Mouse (Mus musculus) bone marrow, adult 2 months (tissue): ENCODE data around the gene Otulin.

ENCODE experiments used
- CTCF ChIP-seq: fragments of 200-500 bp; IDR thresholded peaks from 2 replicates; pipeline ENCODE4 v1.5.1; 2011; ENCODE audit warnings: low read length, control low read depth; ENCODE audit not compliant: control insufficient read depth, insufficient read depth
- POLR2A ChIP-seq: fragments of 200-500 bp; IDR thresholded peaks from 2 replicates; pipeline ENCODE4 v1.6.1; 2011; ENCODE audit warnings: low read depth, mild to moderate bottlenecking, control low read depth, low read length, borderline replicate concordance; ENCODE audit not compliant: control insufficient read depth

DNA sequence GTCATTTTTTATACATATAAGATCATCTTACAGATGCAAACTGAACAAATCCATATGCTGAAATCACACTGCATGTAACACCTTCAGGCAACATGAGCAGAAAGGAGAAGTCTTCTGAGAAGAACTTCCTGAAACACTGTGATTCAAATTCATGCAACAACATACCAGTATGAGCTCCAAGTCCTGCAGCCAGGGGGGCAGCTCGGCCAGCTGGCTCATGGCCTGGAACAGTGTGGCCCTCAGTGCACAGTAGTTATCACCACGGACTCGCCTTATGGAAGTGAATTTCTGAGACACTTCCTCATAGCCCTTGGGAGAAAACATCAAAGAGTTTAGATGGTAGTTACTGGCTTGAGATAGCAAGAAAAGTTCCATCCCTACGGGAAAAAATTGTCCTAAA is 14.3 kb downstream of the Otulin start:
- TF ChIP-seq CTCF = no peak
- no peak for TF ChIP-seq POLR2A
